Mouse (Mus musculus) testis, adult 2 months (tissue): ENCODE results near the gene Olfr620. TPM values are rescaled to one million over a fixed set of nuclear protein-coding genes. Genes with fewer than 3 reads are reported as not detected.

Experiments used
- H3K27ac ChIP-seq: fragments of 200-500 bp; 2 replicates; pipeline ENCODE4 v1.5.1; 2012; ENCODE audit warnings: low read depth, low read length; ENCODE audit not compliant: control insufficient read depth, insufficient read depth
- H3K27me3 ChIP-seq: fragments of 200-500 bp; 2 replicates; pipeline ENCODE4 v1.6.1; 2012; ENCODE audit warnings: mild to moderate bottlenecking, low read length, moderate library complexity; ENCODE audit not compliant: control insufficient read depth, insufficient read depth
- H3K36me3 ChIP-seq: fragments of 200-500 bp; 2 replicates; pipeline ENCODE4 v1.6.1; 2012; ENCODE audit warnings: mild to moderate bottlenecking, low read length; ENCODE audit not compliant: control insufficient read depth, insufficient read depth
- H3K4me1 ChIP-seq: fragments of 200-500 bp; 2 replicates; pipeline ENCODE4 v1.6.1; 2012; ENCODE audit warnings: low read length; ENCODE audit not compliant: control insufficient read depth, insufficient read depth
- H3K4me3 ChIP-seq: fragments of 200-500 bp; 2 replicates; pipeline ENCODE4 v1.5.1; 2012; ENCODE audit warnings: low read depth, mild to moderate bottlenecking, low read length, moderate library complexity, mixed read lengths; ENCODE audit not compliant: control insufficient read depth
- CTCF ChIP-seq: fragments of 200-500 bp; IDR thresholded peaks from 2 replicates; pipeline ENCODE4 v1.5.1; 2012; ENCODE audit warnings: low read depth, mild to moderate bottlenecking, inconsistent platforms, low read length, moderate library complexity; ENCODE audit not compliant: control insufficient read depth, insufficient read depth, insufficient replicate concordance
- POLR2A ChIP-seq: fragments of 200-500 bp; IDR thresholded peaks from 2 replicates; pipeline ENCODE4 v1.6.1; 2012; ENCODE audit warnings: low read depth, mild to moderate bottlenecking, inconsistent platforms, low read length, moderate library complexity; ENCODE audit not compliant: control insufficient read depth
- polyA plus RNA-seq: library from polyadenylated mRNA; depleted of rRNA; stranded (reverse); fragments of >200 nt; gene quantifications from 2 replicates; pipeline ENCODE4 v1.2.3, GENCODE M21; 2012; rRNA removed

Olfr620 gene
- polyA plus RNA-seq, 1 experiment = not detected

GRCm38 (mm10) chr7:103569043-103569442 lies 43.3 kb downstream of the Olfr620 start, which contains the start of gene Olfr616:
Gene Olfr616 (minus strand): TSS chr7:103569143.
- Histone ChIP-seq H3K4me1 (no peaks in the 10 kb centered on the region), H3K36me3 (no peaks in the 10 kb centered on the region), H3K27me3 (no peaks in the 10 kb centered on the region), H3K4me3 (no peak within 1 kb of the TSS), H3K27ac (no peak within 1 kb of the TSS)
- TF ChIP-seq CTCF = no peak
- no peak for TF ChIP-seq POLR2A

- TF ChIP-seq POLR2A (no peak), CTCF (no peak)
- H3K36me3 ChIP-seq = no peaks in the 10 kb centered on the region
Observed at GRCm38 (mm10) chr7:103555779-103556178, 56.6 kb downstream of the Olfr620 start, which contains the start of gene Olfr615. Gene Olfr615 (plus strand): TSS chr7:103556079.

More at GRCm38 (mm10) chr7:103555779-103556178, 56.6 kb downstream of the Olfr620 start, which contains the start of gene Olfr615:
- Histone ChIP-seq H3K4me1 (no peaks in the 10 kb centered on the region), H3K4me3 (no peak within 1 kb of the TSS), H3K27ac (no peak within 1 kb of the TSS), H3K27me3 (no peaks in the 10 kb centered on the region)

Other genes with a start within 250 kb of the Olfr620 start
- gene Olfr601, start 249.9 kb downstream of the Olfr620 start, polyA plus RNA-seq = not detected in 2 replicates
- 0.11 TPM in 1 of 2 replicates, not detected in the other for gene Olfr603, start 226.4 kb downstream of the Olfr620 start, polyA plus RNA-seq
- not detected in 2 replicates for gene Usp17lc, start 197.5 kb downstream of the Olfr620 start, polyA plus RNA-seq
- gene Olfr605, start 167.1 kb downstream of the Olfr620 start, polyA plus RNA-seq = not detected in 2 replicates
- not detected in 2 replicates for gene Olfr606, start 163.5 kb downstream of the Olfr620 start, polyA plus RNA-seq
- not detected in 2 replicates for gene Olfr607, start 148.4 kb downstream of the Olfr620 start, polyA plus RNA-seq
- not detected in 2 replicates for gene Olfr608, start 142.7 kb downstream of the Olfr620 start, polyA plus RNA-seq
- not detected in 2 replicates for gene Olfr609, start 114.5 kb downstream of the Olfr620 start, polyA plus RNA-seq
- 0.14 TPM in 1 of 2 replicates, not detected in the other for gene Olfr610, start 100.4 kb downstream of the Olfr620 start, polyA plus RNA-seq
- gene Olfr611, start 91.7 kb downstream of the Olfr620 start, polyA plus RNA-seq = 0.15 TPM in 1 of 2 replicates, not detected in the other
- gene Olfr612, start 69.8 kb downstream of the Olfr620 start, polyA plus RNA-seq = not detected in 2 replicates
- not detected in 2 replicates for gene Olfr613, start 64.5 kb downstream of the Olfr620 start, polyA plus RNA-seq
- not detected in 2 replicates for gene Olfr615, start 56.5 kb downstream of the Olfr620 start, polyA plus RNA-seq
- 0.22 and 0.25 TPM in 2 replicates for gene Olfr616, start 43.4 kb downstream of the Olfr620 start, polyA plus RNA-seq
- gene Olfr617, start 39.5 kb downstream of the Olfr620 start, polyA plus RNA-seq = not detected in 2 replicates
- not detected in 2 replicates for gene Olfr618, start 22.4 kb downstream of the Olfr620 start, polyA plus RNA-seq
- gene Olfr619, start 12.0 kb downstream of the Olfr620 start, polyA plus RNA-seq = not detected in 2 replicates
- gene Olfr622, start 30.2 kb upstream of the Olfr620 start, polyA plus RNA-seq = not detected in 2 replicates
- gene Olfr623, start 51.2 kb upstream of the Olfr620 start, polyA plus RNA-seq = not detected in 2 replicates
- 0.02 TPM in 1 of 2 replicates, not detected in the other for gene Olfr624, start 58.7 kb upstream of the Olfr620 start, polyA plus RNA-seq
- gene Olfr625-ps1, start 70.2 kb upstream of the Olfr620 start, polyA plus RNA-seq = not detected in 2 replicates
- not detected in 2 replicates for gene Olfr243, start 102.1 kb upstream of the Olfr620 start, polyA plus RNA-seq
- not detected in 2 replicates for gene Olfr628, start 117.8 kb upstream of the Olfr620 start, polyA plus RNA-seq
- gene Olfr629, start 132.4 kb upstream of the Olfr620 start, polyA plus RNA-seq = not detected in 2 replicates
- not detected in 2 replicates for gene Olfr630, start 144.8 kb upstream of the Olfr620 start, polyA plus RNA-seq
- gene Olfr69, start 159.1 kb upstream of the Olfr620 start, polyA plus RNA-seq = not detected in 2 replicates
- not detected in 2 replicates for gene Olfr68, start 167.2 kb upstream of the Olfr620 start, polyA plus RNA-seq
- not detected in 2 replicates for gene Olfr67, start 179.3 kb upstream of the Olfr620 start, polyA plus RNA-seq
- gene Hbb-bt, start 201.5 kb upstream of the Olfr620 start, polyA plus RNA-seq = 8.1 and 11.1 TPM in 2 replicates
- gene Hbb-bs, start 215.6 kb upstream of the Olfr620 start, polyA plus RNA-seq = 78.9 and 88.8 TPM in 2 replicates
- not detected in 2 replicates for gene Hbb-bh2, start 228.0 kb upstream of the Olfr620 start, polyA plus RNA-seq
- gene Hbb-bh1, start 230.6 kb upstream of the Olfr620 start, polyA plus RNA-seq = not detected in 2 replicates
- gene Hbb-y, start 240.7 kb upstream of the Olfr620 start, polyA plus RNA-seq = 0.19 and 0.26 TPM in 2 replicates